Mouse (Mus musculus): Measurements from ENCODE around the gene Csnka2ip. TPM values are rescaled to one million over a fixed set of nuclear protein-coding genes. Genes with fewer than 3 reads are reported as not detected.

Gene Csnka2ip
- polyA plus RNA-seq, 1 experiment from 2014 or later: not detected

GRCm38 (mm10) chr16:64585599-64586261 lies 16.5 kb downstream of the Csnka2ip start:
- H3K27ac ChIP-seq (ENCODE audit: low read length): 0 out of 2 replicates have a peak overlapping the region, but pooled peaks have one; percentile 56
- peaks cover 9% of the 10 kb centered on the region; the same call in 1 of the 2 replicates for H3K4me1 ChIP-seq (replicated peaks; ENCODE audit: control insufficient read depth, insufficient read depth, low read length)
- no peaks in the 10 kb centered on the region for H3K36me3 ChIP-seq (ENCODE audit: control insufficient read depth, insufficient read depth, low read length)
- H3K27me3 ChIP-seq (ENCODE audit: control insufficient read depth, insufficient read depth, low read depth, low read length): no peaks in the 10 kb centered on the region
- H3K4me2 ChIP-seq (ENCODE audit: low read depth, low read length): no peak overlapping the region
- no peak overlapping the region for H3K4me3 ChIP-seq (ENCODE audit: low read length)
- no peaks in the 10 kb centered on the region for H3K9me3 ChIP-seq (ENCODE audit: control insufficient read depth, low read length)
- WGBS: 50% methylated on average over 8 of the region's 8 CpGs
- peak; percentile 83 for ATAC-seq (ENCODE audit: low read depth)
- H3K9ac ChIP-seq (ENCODE audit: low read length): no peak overlapping the region

GRCm38 (mm10) chr16:64584591-64584990 lies 17.6 kb downstream of the Csnka2ip start:
- Histone ChIP-seq H3K27me3 (ENCODE audit: control insufficient read depth, insufficient read depth, low read depth, low read length) (no peaks in the 10 kb centered on the region), H3K4me3 (ENCODE audit: low read length) (no peak overlapping the region), H3K36me3 (ENCODE audit: control insufficient read depth, insufficient read depth, low read length) (no peaks in the 10 kb centered on the region), H3K27ac (ENCODE audit: low read length) (no peak overlapping the region), H3K4me1 (replicated peaks; ENCODE audit: control insufficient read depth, insufficient read depth, low read length) (peaks cover 9% of the 10 kb centered on the region; the same call in 1 of the 2 replicates), H3K4me2 (ENCODE audit: low read depth, low read length) (no peak overlapping the region), H3K9ac (ENCODE audit: low read length) (no peak overlapping the region), H3K9me3 (ENCODE audit: control insufficient read depth, low read length) (no peaks in the 10 kb centered on the region)
- ATAC-seq (ENCODE audit: low read depth): no peak
- 57% methylated on average over 4 of the region's 4 CpGs for WGBS

GRCm38 (mm10) chr16:64583406-64583805 lies 18.8 kb downstream of the Csnka2ip start:
- Histone ChIP-seq H3K4me1 (replicated peaks; ENCODE audit: control insufficient read depth, insufficient read depth, low read length) (peaks cover 9% of the 10 kb centered on the region; the same call in 1 of the 2 replicates), H3K9ac (ENCODE audit: low read length) (no peak overlapping the region), H3K4me3 (ENCODE audit: low read length) (no peak overlapping the region), H3K4me2 (ENCODE audit: low read depth, low read length) (no peak overlapping the region), H3K36me3 (ENCODE audit: control insufficient read depth, insufficient read depth, low read length) (no peaks in the 10 kb centered on the region), H3K9me3 (ENCODE audit: control insufficient read depth, low read length) (no peaks in the 10 kb centered on the region), H3K27me3 (ENCODE audit: control insufficient read depth, insufficient read depth, low read depth, low read length) (no peaks in the 10 kb centered on the region), H3K27ac (ENCODE audit: low read length) (no peak overlapping the region)
- WGBS: 44% methylated on average over 3 of the region's 3 CpGs
- peak; percentile 63; the same call in 1 of the 2 replicates for ATAC-seq (ENCODE audit: low read depth)

- no peak overlapping the region for H3K4me2 ChIP-seq (ENCODE audit: low read depth, low read length)
- no peaks in the 10 kb centered on the region for H3K27me3 ChIP-seq (ENCODE audit: control insufficient read depth, insufficient read depth, low read depth, low read length)
- no peak overlapping the region for H3K9ac ChIP-seq (ENCODE audit: low read length)
- no peaks in the 10 kb centered on the region for H3K36me3 ChIP-seq (ENCODE audit: control insufficient read depth, insufficient read depth, low read length)
- ATAC-seq (ENCODE audit: low read depth): no peak
- no peak overlapping the region for H3K27ac ChIP-seq (ENCODE audit: low read length)
- no peaks in the 10 kb centered on the region for H3K4me1 ChIP-seq (replicated peaks; ENCODE audit: control insufficient read depth, insufficient read depth, low read length)
- 84% methylated on average over 8 of the region's 8 CpGs for WGBS
- no peaks in the 10 kb centered on the region for H3K9me3 ChIP-seq (ENCODE audit: control insufficient read depth, low read length)
- H3K4me3 ChIP-seq (ENCODE audit: low read length): no peak overlapping the region
Measured at GRCm38 (mm10) chr16:64569496-64569895, 32.7 kb downstream of the Csnka2ip start.

GRCm38 (mm10) chr16:64563081-64563480 lies 39.1 kb downstream of the Csnka2ip start:
- ATAC-seq (ENCODE audit: low read depth): no peak
- Histone ChIP-seq H3K27me3 (ENCODE audit: control insufficient read depth, insufficient read depth, low read depth, low read length) (no peaks in the 10 kb centered on the region), H3K4me3 (ENCODE audit: low read length) (no peak overlapping the region), H3K9ac (ENCODE audit: low read length) (no peak overlapping the region), H3K36me3 (ENCODE audit: control insufficient read depth, insufficient read depth, low read length) (no peaks in the 10 kb centered on the region), H3K4me2 (ENCODE audit: low read depth, low read length) (no peak overlapping the region), H3K4me1 (replicated peaks; ENCODE audit: control insufficient read depth, insufficient read depth, low read length) (no peaks in the 10 kb centered on the region), H3K27ac (ENCODE audit: low read length) (no peak overlapping the region), H3K9me3 (ENCODE audit: control insufficient read depth, low read length) (no peaks in the 10 kb centered on the region)
- 37% methylated on average over 1 of the region's 1 CpGs for WGBS

- Histone ChIP-seq H3K4me3 (ENCODE audit: low read length) (no peak overlapping the region), H3K9ac (ENCODE audit: low read length) (no peak overlapping the region), H3K27me3 (ENCODE audit: control insufficient read depth, insufficient read depth, low read depth, low read length) (no peaks in the 10 kb centered on the region), H3K36me3 (ENCODE audit: control insufficient read depth, insufficient read depth, low read length) (no peaks in the 10 kb centered on the region), H3K4me1 (replicated peaks; ENCODE audit: control insufficient read depth, insufficient read depth, low read length) (no peaks in the 10 kb centered on the region), H3K9me3 (ENCODE audit: control insufficient read depth, low read length) (no peaks in the 10 kb centered on the region), H3K4me2 (ENCODE audit: low read depth, low read length) (no peak overlapping the region), H3K27ac (ENCODE audit: low read length) (no peak overlapping the region)
- ATAC-seq (ENCODE audit: low read depth): no peak
- WGBS: 72% methylated on average over 2 of the region's 2 CpGs
Measured at GRCm38 (mm10) chr16:64558518-64558917, 43.7 kb downstream of the Csnka2ip start.

- WGBS: 80% methylated on average over 2 of the region's 2 CpGs
- Histone ChIP-seq H3K4me3 (ENCODE audit: low read length) (no peak overlapping the region), H3K27me3 (ENCODE audit: control insufficient read depth, insufficient read depth, low read depth, low read length) (no peaks in the 10 kb centered on the region), H3K9me3 (ENCODE audit: control insufficient read depth, low read length) (no peaks in the 10 kb centered on the region), H3K36me3 (ENCODE audit: control insufficient read depth, insufficient read depth, low read length) (no peaks in the 10 kb centered on the region), H3K9ac (ENCODE audit: low read length) (no peak overlapping the region), H3K4me1 (replicated peaks; ENCODE audit: control insufficient read depth, insufficient read depth, low read length) (no peaks in the 10 kb centered on the region), H3K4me2 (ENCODE audit: low read depth, low read length) (no peak overlapping the region), H3K27ac (ENCODE audit: low read length) (no peak overlapping the region)
- ATAC-seq (ENCODE audit: low read depth): no peak
Measured at GRCm38 (mm10) chr16:64526883-64527282, 75.3 kb downstream of the Csnka2ip start.

- Histone ChIP-seq H3K27me3 (ENCODE audit: control insufficient read depth, insufficient read depth, low read depth, low read length) (no peaks in the 10 kb centered on the region), H3K9me3 (ENCODE audit: control insufficient read depth, low read length) (no peaks in the 10 kb centered on the region), H3K27ac (ENCODE audit: low read length) (no peak overlapping the region), H3K4me3 (ENCODE audit: low read length) (no peak overlapping the region), H3K4me1 (replicated peaks; ENCODE audit: control insufficient read depth, insufficient read depth, low read length) (no peaks in the 10 kb centered on the region), H3K4me2 (ENCODE audit: low read depth, low read length) (no peak overlapping the region), H3K36me3 (ENCODE audit: control insufficient read depth, insufficient read depth, low read length) (no peaks in the 10 kb centered on the region), H3K9ac (ENCODE audit: low read length) (no peak overlapping the region)
- 54% methylated on average over 5 of the region's 5 CpGs for WGBS
- no peak for ATAC-seq (ENCODE audit: low read depth)
Measured at GRCm38 (mm10) chr16:64524051-64524645, 78.1 kb downstream of the Csnka2ip start.

GRCm38 (mm10) chr16:64513423-64513822 lies 88.8 kb downstream of the Csnka2ip start:
- Histone ChIP-seq H3K36me3 (ENCODE audit: control insufficient read depth, insufficient read depth, low read length) (no peaks in the 10 kb centered on the region), H3K4me3 (ENCODE audit: low read length) (no peak overlapping the region), H3K9ac (ENCODE audit: low read length) (no peak overlapping the region), H3K4me1 (replicated peaks; ENCODE audit: control insufficient read depth, insufficient read depth, low read length) (no peaks in the 10 kb centered on the region), H3K9me3 (ENCODE audit: control insufficient read depth, low read length) (no peaks in the 10 kb centered on the region), H3K4me2 (ENCODE audit: low read depth, low read length) (no peak overlapping the region), H3K27me3 (ENCODE audit: control insufficient read depth, insufficient read depth, low read depth, low read length) (no peaks in the 10 kb centered on the region), H3K27ac (ENCODE audit: low read length) (no peak overlapping the region)
- WGBS: 69% methylated on average over 2 of the region's 2 CpGs
- no peak for ATAC-seq (ENCODE audit: low read depth)

Data from lung, embryonic 16.5 days (tissue).